Mouse (Mus musculus) adrenal gland, postnatal 4 days (tissue): Measurements from ENCODE around the gene Pitpnm3. TPM values are rescaled to one million over a fixed set of nuclear protein-coding genes. Genes with fewer than 3 reads are reported as not detected.
A peak's percentile ranks its signal among the peaks of the same experiment; 100 is the strongest.

Source experiments
- DNase-seq, 2 experiments: peaks; one replicate each; pipeline ENCODE4 v3.0.0; 2021 to 2022; ENCODE audit warnings: low spot score in 2 of 2, mixed read lengths in 2 of 2
- total RNA-seq, 2 experiments: library from RNA; stranded (reverse); gene quantifications; 2 replicates each; pipeline ENCODE4 v1.2.3; 2021

The Pitpnm3 gene
- total RNA-seq, 2 experiments from 2014 or later, result 0.79 to 1.4 TPM

DNA sequence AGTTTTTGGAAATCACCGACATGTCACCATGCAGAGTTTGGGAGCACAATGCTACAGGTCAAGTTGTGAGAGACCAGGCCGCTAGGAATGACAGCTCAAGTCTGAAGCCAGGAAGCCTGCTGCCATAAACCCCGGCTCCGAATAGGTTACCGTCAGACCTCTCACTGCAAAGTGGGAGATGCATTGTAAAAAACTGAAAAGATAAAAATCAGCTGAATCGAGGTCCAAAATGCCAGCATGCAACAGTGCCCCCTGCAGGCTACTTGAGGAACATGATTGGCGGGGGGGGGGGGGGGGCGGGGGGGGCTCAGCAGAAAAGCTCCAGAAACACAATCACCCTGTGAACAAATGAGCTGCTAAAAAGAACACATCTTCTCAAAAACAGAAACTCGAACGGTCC is 112.0 kb downstream of the Pitpnm3 start:
- no peak for DNase-seq

DNA sequence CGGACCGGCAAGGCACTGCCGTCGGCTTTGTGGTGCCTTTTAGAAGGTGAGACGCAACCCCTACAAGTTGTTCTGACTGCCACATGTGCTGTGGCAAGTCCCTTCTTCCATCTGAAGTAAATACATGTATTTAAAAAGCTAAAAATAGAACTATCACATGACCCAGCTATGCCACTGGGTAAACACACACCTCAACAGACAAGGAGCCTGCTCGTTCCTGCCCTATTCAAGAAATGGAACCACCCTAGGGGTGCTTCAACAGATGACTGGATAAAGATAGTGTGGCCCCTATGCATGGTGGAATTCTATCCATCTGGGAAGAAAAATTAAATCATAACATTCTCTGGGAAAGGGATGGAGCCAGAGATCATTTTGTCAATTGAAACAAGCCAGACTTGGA is 112.8 kb downstream of the Pitpnm3 start:
- DNase-seq, result no peak

DNA sequence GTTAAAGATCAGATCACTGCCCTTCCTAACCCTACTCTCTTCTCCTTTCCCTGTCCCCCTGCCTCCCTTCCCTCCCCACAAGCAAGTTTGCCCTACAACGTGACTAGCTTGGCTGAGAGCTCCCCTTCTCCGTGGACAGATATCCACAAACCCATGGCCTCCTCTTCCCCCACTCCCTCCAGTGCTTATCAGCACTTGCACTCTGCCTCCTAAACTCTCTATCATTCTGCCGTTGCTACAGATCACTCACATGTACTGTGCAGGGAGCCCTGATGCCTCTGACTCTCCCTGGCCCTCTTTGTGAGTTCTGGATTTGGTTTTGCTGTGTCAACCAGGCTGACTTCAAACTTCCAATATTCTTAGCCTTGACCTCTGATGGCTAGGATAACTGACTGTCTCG is 114.6 kb downstream of the Pitpnm3 start:
- no peak for DNase-seq

DNA sequence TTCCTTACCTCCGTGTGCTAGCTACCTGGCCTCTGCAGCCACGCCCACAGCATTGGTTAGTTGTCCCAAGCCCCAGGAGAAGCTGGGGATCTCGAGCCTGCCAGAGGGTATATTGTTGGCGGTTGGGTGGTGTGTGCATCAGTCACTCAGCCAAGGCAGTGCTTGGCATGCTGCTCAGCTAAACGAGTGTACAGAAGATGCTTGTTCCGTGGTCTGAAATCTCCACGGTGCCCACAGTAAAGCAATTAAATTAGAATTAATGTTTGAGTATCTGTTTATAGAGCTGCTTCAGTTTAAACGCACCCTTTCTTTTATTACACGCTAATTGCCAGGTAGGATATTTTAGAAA is 118.4 kb downstream of the Pitpnm3 start:
- DNase-seq, result no peak

DNA sequence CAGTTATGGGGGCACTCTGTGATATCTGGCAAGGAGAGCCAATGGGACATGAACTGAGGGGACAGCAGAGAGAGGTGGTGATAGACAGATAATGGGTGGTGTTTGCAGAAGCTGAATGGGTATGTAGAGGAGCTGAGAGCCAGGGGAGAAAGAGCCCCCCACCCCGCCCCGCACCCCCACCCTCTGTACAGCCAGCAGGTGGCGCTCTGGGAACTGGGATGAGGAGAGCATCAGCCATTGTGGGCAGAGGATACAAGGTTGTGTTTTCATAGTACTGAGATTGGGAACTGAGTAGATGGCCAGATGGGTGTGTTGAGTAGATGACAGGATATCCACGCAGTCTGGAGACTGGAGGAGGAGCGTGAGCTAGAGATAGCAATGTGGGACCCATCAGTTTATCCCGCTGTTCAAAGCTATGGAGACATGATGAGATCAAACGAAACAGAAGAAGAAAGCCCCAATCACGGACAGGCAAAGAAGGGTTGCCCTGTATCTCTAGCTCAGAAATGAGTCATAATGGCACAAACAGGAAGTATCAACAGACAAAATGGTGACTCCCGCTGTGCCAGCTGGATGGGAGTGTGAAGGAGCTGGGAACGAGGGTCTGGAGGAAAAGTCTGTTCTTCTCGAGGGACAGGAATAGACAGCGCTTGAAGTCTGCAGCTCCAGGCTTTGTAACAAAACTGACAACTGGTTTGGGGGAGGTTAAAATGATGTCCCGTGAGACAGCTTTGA is 118.9 kb downstream of the Pitpnm3 start:
- no peak for DNase-seq

DNA sequence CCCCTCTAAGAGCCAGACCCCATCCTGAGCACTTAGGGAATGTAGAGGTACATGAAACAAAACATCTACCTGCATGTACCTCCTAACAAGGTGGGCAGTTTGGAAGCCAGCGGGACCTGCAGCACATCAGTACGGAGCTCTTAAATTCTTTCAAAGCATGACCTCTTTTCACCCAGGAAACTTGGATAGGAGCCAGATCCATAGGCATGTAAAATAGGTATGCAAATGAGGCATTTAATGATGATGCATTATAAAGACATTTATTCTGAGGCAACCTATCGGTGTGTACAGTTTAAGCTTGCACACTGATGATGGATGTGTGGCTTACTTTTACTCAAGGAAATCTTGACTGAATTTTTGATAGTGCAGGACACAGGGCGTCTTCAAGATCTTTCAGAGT is 120.9 kb downstream of the Pitpnm3 start:
- DNase-seq, result no peak

DNA sequence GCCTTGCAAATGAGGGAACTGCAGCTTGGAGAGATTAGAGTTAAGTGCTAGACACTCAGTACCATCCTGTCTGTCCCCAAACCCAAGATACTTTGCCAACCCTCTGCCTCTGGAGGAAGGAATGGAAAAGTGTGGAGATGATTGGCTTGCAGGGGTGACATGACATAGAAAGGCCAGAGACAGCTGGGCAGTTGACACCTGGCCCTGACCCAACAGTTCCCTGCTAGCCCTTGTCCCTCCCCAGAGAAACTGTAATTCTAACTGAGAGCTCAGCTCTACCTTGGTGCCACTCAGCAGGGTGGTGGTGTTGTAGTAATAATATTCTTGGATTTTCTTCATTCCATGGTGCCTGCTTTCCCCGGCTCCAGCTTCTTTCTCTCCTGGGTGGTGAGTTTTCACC is 123.6 kb downstream of the Pitpnm3 start:
- DNase-seq, result no peak

DNA sequence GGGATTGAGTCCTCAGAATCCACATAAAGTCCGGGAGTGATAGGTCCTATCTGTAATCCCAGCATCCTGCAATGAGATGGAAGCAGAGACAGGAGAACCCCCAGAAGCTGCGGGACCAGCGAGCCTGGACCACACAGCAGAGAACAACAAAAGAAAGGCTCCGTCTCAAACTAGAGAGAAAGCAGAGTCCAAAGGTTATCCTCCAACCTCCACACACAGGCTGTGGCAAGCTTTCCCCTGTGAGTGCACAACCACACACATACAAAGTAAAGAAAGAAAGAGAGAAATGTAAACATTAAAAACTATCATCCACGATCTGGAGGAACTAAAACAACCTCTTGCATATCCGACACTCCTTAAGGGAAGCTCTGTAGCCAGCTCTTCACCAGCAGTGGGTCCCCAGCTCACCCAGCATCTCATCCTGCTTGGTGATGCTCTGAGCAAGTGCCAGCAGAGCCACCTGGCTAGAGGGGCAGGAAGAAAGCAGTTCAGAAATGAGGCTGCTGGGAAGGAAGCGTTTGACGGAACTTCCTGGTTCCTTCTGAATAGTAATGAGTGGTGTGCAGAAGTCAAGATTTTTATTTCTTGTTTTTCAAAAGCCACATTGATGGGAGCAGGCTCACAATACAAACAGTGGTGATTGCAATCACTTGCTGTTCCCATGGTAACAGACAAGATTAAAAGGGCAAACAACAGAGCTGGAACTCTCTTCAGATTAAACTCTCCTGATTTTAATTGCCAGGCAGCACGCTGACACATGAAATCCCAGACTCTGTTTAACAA is 124.4 kb downstream of the Pitpnm3 start:
- DNase-seq, result no peak

DNA sequence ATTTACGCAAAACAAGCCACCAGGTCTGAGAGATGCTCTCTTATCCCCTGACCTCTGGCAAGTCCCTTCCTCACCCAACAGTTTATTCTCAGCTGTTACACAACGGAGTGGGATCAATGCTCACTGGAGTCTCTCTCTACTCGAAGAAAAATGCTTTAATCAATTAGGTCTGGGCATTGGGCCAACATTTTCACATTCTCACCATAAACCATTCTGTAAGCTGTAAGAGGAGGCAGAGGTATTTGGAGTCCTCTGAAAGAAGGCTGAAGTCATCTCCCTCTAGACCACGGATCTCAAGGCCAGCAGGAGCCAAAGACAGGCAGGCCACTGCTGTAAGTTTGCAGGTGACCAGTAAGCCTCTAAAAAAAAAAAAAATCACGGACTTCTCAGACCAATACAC is 125.2 kb downstream of the Pitpnm3 start:
- no peak for DNase-seq

DNA sequence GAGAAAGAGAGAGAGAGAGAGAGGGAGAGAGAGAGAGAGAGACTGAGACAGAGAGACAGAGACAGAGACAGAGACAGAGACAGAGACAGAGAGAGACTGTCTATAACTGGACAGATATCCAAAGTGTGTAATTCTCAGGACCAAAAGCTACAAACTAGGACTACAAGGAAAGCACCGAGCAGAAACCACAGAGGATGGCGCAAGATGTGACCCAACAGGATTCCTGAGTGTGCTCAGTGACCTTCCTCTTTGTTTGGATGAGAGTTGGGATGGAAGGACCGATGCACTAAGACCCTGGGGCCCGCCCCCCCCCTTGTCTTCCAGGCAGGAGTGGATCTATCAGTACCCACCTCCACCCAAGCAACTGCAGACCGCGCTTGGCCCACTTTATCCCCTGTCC is 130.0 kb downstream of the Pitpnm3 start:
- DNase-seq, result no peak

DNA sequence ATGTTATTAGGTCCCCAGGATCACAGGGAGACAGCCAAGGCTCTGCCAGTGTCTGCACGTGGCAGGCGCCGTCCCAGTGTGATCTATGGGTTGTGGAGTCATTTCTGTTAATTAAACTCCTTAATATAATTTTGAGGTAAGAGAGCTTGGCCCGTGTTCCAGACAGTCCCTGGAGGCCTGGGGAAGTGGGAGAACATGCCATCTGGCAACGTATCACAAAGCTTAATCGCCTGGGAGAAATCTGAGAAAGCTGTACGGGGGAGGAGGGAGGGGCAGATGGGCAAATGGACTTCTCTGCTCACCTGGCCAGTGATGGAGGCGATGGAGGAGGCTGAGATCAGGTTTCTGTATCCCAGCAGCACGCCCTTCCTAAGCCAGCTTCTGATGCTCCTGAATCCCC is 132.4 kb downstream of the Pitpnm3 start:
- DNase-seq, result no peak

DNA sequence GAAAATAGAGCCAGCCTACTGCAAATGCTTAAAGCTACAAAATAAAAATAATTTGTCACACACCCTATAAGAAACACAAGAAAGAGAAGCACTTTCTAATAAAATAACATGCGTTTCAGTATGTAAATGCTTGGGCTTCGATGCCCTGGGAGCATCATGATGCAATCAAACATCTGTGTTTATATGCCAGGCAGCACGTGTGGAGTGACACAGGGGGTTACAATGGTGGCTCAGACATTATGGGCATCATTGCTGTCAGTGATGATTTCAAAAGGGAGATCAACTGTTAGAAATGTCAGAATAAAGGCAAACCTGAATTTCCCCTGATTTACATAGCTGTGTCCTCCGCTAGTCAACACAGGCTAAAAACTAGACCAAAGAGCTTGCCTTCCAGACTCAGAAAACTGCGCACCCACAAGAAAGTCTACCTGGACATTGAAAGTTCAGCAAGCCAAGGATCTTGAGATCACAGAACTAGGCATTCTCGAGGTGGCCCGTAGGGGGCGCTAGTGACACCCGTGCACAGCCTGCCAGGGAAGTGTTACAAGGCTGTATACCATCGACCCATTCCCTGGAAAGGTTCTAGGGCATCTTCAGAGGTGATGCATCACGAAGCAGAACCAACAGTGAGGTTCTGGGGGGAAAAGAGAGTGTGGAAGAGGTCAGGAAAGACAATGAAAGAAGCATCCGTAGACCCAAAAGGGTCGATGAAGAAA is 133.3 kb downstream of the Pitpnm3 start:
- DNase-seq, result peak in 1 of 2 experiments; percentile 11

DNA sequence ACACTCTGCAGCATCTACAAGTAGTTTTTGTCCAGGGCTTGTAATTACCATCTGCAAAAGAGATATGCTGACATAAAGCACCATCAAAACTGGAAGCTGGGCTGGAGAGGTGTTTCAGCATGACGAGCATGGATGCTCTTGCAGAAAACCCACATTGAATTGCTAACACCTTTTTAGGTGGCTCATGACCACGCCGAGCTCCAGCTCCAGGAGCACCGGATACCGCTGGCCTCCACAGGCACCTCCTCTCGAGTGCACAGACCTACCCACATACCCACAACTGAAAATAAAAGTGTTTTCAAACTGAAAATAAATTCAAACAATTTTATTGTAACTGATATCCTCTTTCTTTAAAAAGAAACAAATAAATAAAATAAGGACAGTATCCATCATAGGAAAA is 135.4 kb downstream of the Pitpnm3 start:
- no peak for DNase-seq

Other genes with a start within 250 kb of the Pitpnm3 start
- under 1 TPM; 0.56 to 0.76 TPM for gene Aipl1, start 98.3 kb downstream of the Pitpnm3 start, total RNA-seq
- 10 to 100 TPM; 29.6 to 30.3 TPM for gene Pimreg, start 93.7 kb downstream of the Pitpnm3 start, total RNA-seq
- 1 to 10 TPM; 1.3 to 1.7 TPM for gene Gm43951, start 71.1 kb upstream of the Pitpnm3 start, total RNA-seq
- gene 4933427D14Rik, start 71.7 kb upstream of the Pitpnm3 start, total RNA-seq, result 10 to 100 TPM; 10.2 to 13.8 TPM
- 10 to 100 TPM; 68.2 to 71.9 TPM for gene Txndc17, start 71.8 kb upstream of the Pitpnm3 start, total RNA-seq
- gene Med31, start 79.8 kb upstream of the Pitpnm3 start, total RNA-seq, result 10 to 100 TPM; 14.8 to 15.0 TPM
- under 1 TPM; 0.25 to 0.51 TPM for gene Slc13a5, start 131.4 kb upstream of the Pitpnm3 start, total RNA-seq
- 10 to 100 TPM; 19.5 to 23.8 TPM for gene Xaf1, start 165.9 kb upstream of the Pitpnm3 start, total RNA-seq
- gene Fbxo39, start 178.7 kb upstream of the Pitpnm3 start, total RNA-seq, result not detected
- gene Tekt1, start 226.7 kb upstream of the Pitpnm3 start, total RNA-seq, result under 1 TPM; 0.51 to 0.62 TPM